Mouse (Mus musculus) MEL (cell line): Measurements from ENCODE around the gene Ubac2. TPM values are rescaled to one million over a fixed set of nuclear protein-coding genes. Genes with fewer than 3 reads are reported as not detected.

Experiments
- DNase-seq: peaks from one replicate; pipeline ENCODE4 v3.0.0; 2011; ENCODE audit warnings: low read depth, low spot score
- H3K27ac ChIP-seq: 2 replicates; pipeline ENCODE4 v1.5.1; 2012; ENCODE audit warnings: low read depth, mild to moderate bottlenecking, control low read depth, low read length, moderate library complexity; ENCODE audit not compliant: control insufficient read depth
- H3K27me3 ChIP-seq, 2 experiments: fragments of 150-350 bp in 1 of 2; sonication (generic) in 1 of 2; 2 replicates each; pipeline ENCODE4 v1.6.1; 2012; ENCODE audit warnings: low read length in 2 of 2, mild to moderate bottlenecking in 2 of 2, improper control_type of control experiment in 1 of 2, moderate library complexity in 1 of 2; ENCODE audit not compliant: insufficient read depth in 2 of 2, control insufficient read depth in 1 of 2
- H3K36me3 ChIP-seq, 2 experiments: 2 replicates each; pipeline ENCODE4 v1.6.1; 2012 to 2014; ENCODE audit warnings: low read length in 2 of 2, improper control_type of control experiment in 1 of 2, inconsistent platforms in 1 of 2, mild to moderate bottlenecking in 1 of 2; ENCODE audit not compliant: insufficient read depth in 2 of 2, control insufficient read depth in 1 of 2
- H3K4me1 ChIP-seq, 2 experiments: fragments of 150-350 bp in 1 of 2; sonication (generic) in 1 of 2; 2 replicates each; pipeline ENCODE4 v1.6.1; 2012; ENCODE audit warnings: low read length in 2 of 2, improper control_type of control experiment in 1 of 2, mild to moderate bottlenecking in 1 of 2; ENCODE audit not compliant: insufficient read depth in 2 of 2, control insufficient read depth in 1 of 2
- H3K4me3 ChIP-seq, 2 experiments: fragments of 150-350 bp in 1 of 2; sonication (generic) in 1 of 2; 2 replicates each; pipeline ENCODE4 v1.5.1; 2012; ENCODE audit warnings: low read depth in 2 of 2, low read length in 2 of 2, mild to moderate bottlenecking in 2 of 2, moderate library complexity in 2 of 2, control low read depth in 1 of 2, improper control_type of control experiment in 1 of 2; ENCODE audit not compliant: control insufficient read depth in 1 of 2, insufficient read depth in 1 of 2
- H3K79me2 ChIP-seq: 2 replicates; pipeline ENCODE4 v1.6.1; 2012; ENCODE audit warnings: mild to moderate bottlenecking, low read length, moderate library complexity; ENCODE audit not compliant: control insufficient read depth, poor library complexity, insufficient read depth
- H3K9ac ChIP-seq: 2 replicates; pipeline ENCODE4 v1.6.1; 2012; ENCODE audit warnings: low read depth, mild to moderate bottlenecking, control low read depth, low read length, moderate library complexity; ENCODE audit not compliant: control insufficient read depth, poor library complexity, severe bottlenecking
- H3K9me3 ChIP-seq: fragments of 150-350 bp; sonication (generic); replicated peaks from 2 replicates; pipeline ENCODE4 v1.6.1; 2012; ENCODE audit warnings: mild to moderate bottlenecking, low read length, improper control_type of control experiment, moderate library complexity; ENCODE audit not compliant: insufficient read depth
- CHD1 ChIP-seq: IDR thresholded peaks from 2 replicates; pipeline ENCODE4 v1.6.1; 2012; ENCODE audit warnings: low read depth, mild to moderate bottlenecking, inconsistent platforms, low read length, improper control_type of control experiment
- CTCF ChIP-seq, 3 experiments: IDR thresholded peaks in 2 of 3; conservative IDR thresholded peaks in 1 of 3; 2 replicates each; pipeline ENCODE4 v1.5.1; 2011 to 2012; ENCODE audit warnings: low read length in 3 of 3, low read depth in 2 of 3, mild to moderate bottlenecking in 2 of 3, improper control_type of control experiment in 1 of 3, inconsistent platforms in 1 of 3, mixed read lengths in 1 of 3, moderate library complexity in 1 of 3; ENCODE audit not compliant: control insufficient read depth in 1 of 3, insufficient read depth in 1 of 3, poor library complexity in 1 of 3, severe bottlenecking in 1 of 3
- E2F4 ChIP-seq: IDR thresholded peaks from 2 replicates; pipeline ENCODE4 v1.6.1; 2011; ENCODE audit warnings: low read depth, low read length, improper control_type of control experiment, borderline replicate concordance
- GABPA ChIP-seq: IDR thresholded peaks from 2 replicates; pipeline ENCODE4 v1.6.1; 2012; ENCODE audit warnings: low read depth, mild to moderate bottlenecking, inconsistent platforms, low read length, improper control_type of control experiment, moderate library complexity
- GATA1 ChIP-seq: IDR thresholded peaks from 2 replicates; pipeline ENCODE4 v1.6.1; 2011; ENCODE audit warnings: low read depth, low read length, improper control_type of control experiment
- HCFC1 ChIP-seq: IDR thresholded peaks from 2 replicates; pipeline ENCODE4 v1.6.1; 2012; ENCODE audit warnings: low read depth, mild to moderate bottlenecking, inconsistent platforms, low read length, improper control_type of control experiment, moderate library complexity
- JUND ChIP-seq: IDR thresholded peaks from 2 replicates; pipeline ENCODE4 v1.6.1; 2011; ENCODE audit warnings: low read depth, mild to moderate bottlenecking, improper control_type of control experiment, low read length
- KAT2A ChIP-seq: conservative IDR thresholded peaks from 2 replicates; pipeline ENCODE4 v1.6.1; 2012; ENCODE audit warnings: low read depth, low read length, improper control_type of control experiment, inconsistent platforms
- MAFK ChIP-seq: IDR thresholded peaks from 2 replicates; pipeline ENCODE4 v1.6.1; 2011; ENCODE audit warnings: low read depth, mild to moderate bottlenecking, low read length, improper control_type of control experiment, borderline replicate concordance
- MAX ChIP-seq: IDR thresholded peaks from 2 replicates; pipeline ENCODE4 v1.6.1; 2011; ENCODE audit warnings: low read length, improper control_type of control experiment
- MAZ ChIP-seq: IDR thresholded peaks from 2 replicates; pipeline ENCODE4 v1.6.1; 2012; ENCODE audit warnings: low read depth, mild to moderate bottlenecking, inconsistent platforms, low read length, improper control_type of control experiment
- MEF2A ChIP-seq: IDR thresholded peaks from 2 replicates; pipeline ENCODE4 v1.6.1; 2014; ENCODE audit warnings: low read depth, mild to moderate bottlenecking, inconsistent platforms, low read length, improper control_type of control experiment; ENCODE audit not compliant: poor library complexity, insufficient replicate concordance, severe bottlenecking; ENCODE audit errors: extremely low read depth
- MXI1 ChIP-seq: IDR thresholded peaks from 2 replicates; pipeline ENCODE4 v1.6.1; 2011; ENCODE audit warnings: mild to moderate bottlenecking, low read depth, low read length, improper control_type of control experiment
- MYB ChIP-seq: IDR thresholded peaks from 2 replicates; pipeline ENCODE4 v1.6.1; 2011; ENCODE audit warnings: mild to moderate bottlenecking, low read depth, low read length, improper control_type of control experiment
- POLR2A ChIP-seq, 2 experiments: IDR thresholded peaks; 2 replicates each; pipeline ENCODE4 v1.6.1; 2011 to 2012; ENCODE audit warnings: low read length in 2 of 2, mild to moderate bottlenecking in 2 of 2, control low read depth in 1 of 2, improper control_type of control experiment in 1 of 2, low read depth in 1 of 2, moderate library complexity in 1 of 2; ENCODE audit not compliant: control insufficient read depth in 1 of 2, insufficient read depth in 1 of 2, poor library complexity in 1 of 2
- RAD21 ChIP-seq: IDR thresholded peaks from 2 replicates; pipeline ENCODE4 v1.6.1; 2011; ENCODE audit warnings: mild to moderate bottlenecking, low read depth, low read length, improper control_type of control experiment
- RCOR1 ChIP-seq: IDR thresholded peaks from 2 replicates; pipeline ENCODE4 v1.6.1; 2012; ENCODE audit warnings: low read depth, mild to moderate bottlenecking, inconsistent platforms, low read length, improper control_type of control experiment
- SIN3A ChIP-seq: IDR thresholded peaks from 2 replicates; pipeline ENCODE4 v1.6.1; 2012; ENCODE audit warnings: low read length, improper control_type of control experiment, inconsistent platforms
- TCF12 ChIP-seq: IDR thresholded peaks from 2 replicates; pipeline ENCODE4 v1.6.1; 2014; ENCODE audit warnings: low read depth, mild to moderate bottlenecking, inconsistent platforms, low read length, improper control_type of control experiment, moderate library complexity
- UBTF ChIP-seq: IDR thresholded peaks from 2 replicates; pipeline ENCODE4 v1.6.1; 2012; ENCODE audit warnings: low read depth, mild to moderate bottlenecking, inconsistent platforms, low read length, improper control_type of control experiment, moderate library complexity, borderline replicate concordance; ENCODE audit not compliant: insufficient read depth
- USF1 ChIP-seq: IDR thresholded peaks from 2 replicates; pipeline ENCODE4 v1.6.1; 2014; ENCODE audit warnings: low read depth, mild to moderate bottlenecking, inconsistent platforms, low read length, improper control_type of control experiment, moderate library complexity
- ZKSCAN1 ChIP-seq: IDR thresholded peaks from 2 replicates; pipeline ENCODE4 v1.6.1; 2012; ENCODE audit warnings: low read depth, mild to moderate bottlenecking, inconsistent platforms, low read length, improper control_type of control experiment, moderate library complexity
- polyA plus RNA-seq, 2 experiments: library from polyadenylated mRNA; stranded (reverse) in 1 of 2; unstranded in 1 of 2; fragments of >175 nt in 1 of 2; fragments of >200 nt in 1 of 2; gene quantifications; 2 replicates each; pipeline versions ENCODE4 v1.2.1 to v1.2.4; 2012; ENCODE audit warnings: low replicate concordance in 2 of 2, low read depth in 1 of 2; ENCODE audit not compliant: insufficient read length in 2 of 2, insufficient read depth in 1 of 2, missing spikeins in 1 of 2
- total RNA-seq: library from RNA; depleted of rRNA; stranded (reverse); fragments of 300-350 nt; gene quantifications from 2 replicates; pipeline ENCODE4 v1.2.3, GENCODE M21; 2012

Ubac2 gene
- total and polyA plus RNA-seq, 3 experiments = 32.9 to 44.8 TPM; not detected in 1

DNA sequence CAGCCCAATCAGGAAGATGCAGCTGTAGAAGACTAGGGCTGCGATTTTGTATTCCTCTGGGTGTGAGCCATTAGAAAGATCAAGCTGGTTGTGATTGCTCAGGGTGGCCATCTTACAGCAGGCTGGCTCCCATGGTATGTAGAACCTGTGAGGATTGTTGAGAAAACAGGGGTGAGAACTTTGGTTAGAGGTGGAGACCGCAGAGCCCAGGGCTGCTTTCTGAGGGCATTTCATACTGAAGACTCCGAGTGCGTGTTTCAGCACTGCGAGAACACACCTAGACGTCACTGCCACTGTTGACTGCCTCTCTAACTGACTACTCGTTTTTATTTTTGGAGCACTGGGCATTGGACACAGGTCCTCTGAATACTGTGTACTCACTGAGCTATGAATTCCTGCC lies 34.1 kb downstream of the Ubac2 start:
- Histone ChIP-seq H3K4me3 (no peak overlapping the region), H3K36me3 (peaks cover 0 to 11% of the 10 kb centered on the region in 2 experiments; a peak in 2 of 4 replicates), H3K4me1 (no peaks in the 10 kb centered on the region), H3K9me3 (no peaks in the 10 kb centered on the region), H3K9ac (no peak overlapping the region), H3K79me2 (no peaks in the 10 kb centered on the region), H3K27me3 (no peaks in the 10 kb centered on the region), H3K27ac (no peak overlapping the region)
- TF ChIP-seq MYB (no peak), UBTF (no peak), MXI1 (no peak), RAD21 (no peak), POLR2A (IDR thresholded peaks at IDR 0.05; ENCODE audit: control insufficient read depth in 1 of 2, insufficient read depth in 1 of 2, low read depth in 1 of 2, low read length in 2 of 2, poor library complexity in 1 of 2) (no peak), KAT2A (no peak), MAZ (no peak), USF1 (no peak)
- no peak for DNase-seq

DNA sequence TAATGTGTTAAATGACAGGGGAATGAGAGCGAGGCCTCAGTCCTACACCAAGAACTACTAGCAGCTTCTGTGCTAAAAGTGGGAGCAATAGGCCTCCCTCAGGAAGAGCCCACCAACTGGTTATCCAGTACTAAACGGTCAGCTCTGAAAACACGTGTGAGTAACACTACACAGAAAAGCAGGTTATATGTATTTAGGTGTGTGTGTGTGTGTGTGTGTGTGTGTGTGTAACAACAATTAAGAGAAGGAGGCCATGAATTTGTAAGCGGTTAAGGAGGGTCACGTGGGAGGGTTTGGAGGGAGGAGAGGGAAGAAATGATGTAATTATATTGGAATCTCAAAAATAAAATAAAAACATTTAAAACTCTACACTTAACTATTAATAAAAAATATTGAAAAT lies 36.7 kb downstream of the Ubac2 start:
- no peaks in the 10 kb centered on the region for H3K4me1 ChIP-seq
- no peak for DNase-seq
- peaks cover 0 to 4% of the 10 kb centered on the region in 2 experiments; a peak in 2 of 4 replicates for H3K36me3 ChIP-seq
- H3K27me3 ChIP-seq = no peaks in the 10 kb centered on the region
- no peak overlapping the region for H3K4me3 ChIP-seq
- TF ChIP-seq MAFK (no peak), GABPA (no peak), RCOR1 (no peak), USF1 (no peak), SIN3A (no peak), JUND (no peak), CTCF (IDR thresholded peaks at IDR 0.05 in 2 of 3, conservative IDR thresholded peaks at IDR 0.05 in 1 of 3; ENCODE audit: control insufficient read depth in 1 of 3, insufficient read depth in 1 of 3, low read depth in 2 of 3, low read length in 3 of 3, poor library complexity in 1 of 3, severe bottlenecking in 1 of 3) (no peak), MEF2A (no peak), ZKSCAN1 (no peak), RAD21 (no peak), GATA1 (no peak), HCFC1 (no peak), E2F4 (no peak), TCF12 (no peak), POLR2A (IDR thresholded peaks at IDR 0.05; ENCODE audit: control insufficient read depth in 1 of 2, insufficient read depth in 1 of 2, low read depth in 1 of 2, low read length in 2 of 2, poor library complexity in 1 of 2) (no peak), UBTF (no peak), MAX (no peak), MXI1 (no peak), MYB (no peak), CHD1 (no peak)
- no peak overlapping the region for H3K9ac ChIP-seq
- H3K27ac ChIP-seq = no peak overlapping the region
- H3K79me2 ChIP-seq = no peaks in the 10 kb centered on the region
- H3K9me3 ChIP-seq = no peaks in the 10 kb centered on the region
